Mouse (Mus musculus) adrenal gland, postnatal 25 days (tissue): ENCODE measurements around the gene Tfap2e. TPM values are rescaled to one million over a fixed set of nuclear protein-coding genes. Genes with fewer than 3 reads are reported as not detected.

Experiments
- DNase-seq: peaks from one replicate; pipeline ENCODE4 v3.0.0; 2021; ENCODE audit warnings: mixed read lengths
- total RNA-seq: library from RNA; stranded (reverse); gene quantifications from 2 replicates; pipeline ENCODE4 v1.2.3, GENCODE M21; 2021

Gene Tfap2e
- total RNA-seq, 1 experiment from 2014 or later: not detected

DNA sequence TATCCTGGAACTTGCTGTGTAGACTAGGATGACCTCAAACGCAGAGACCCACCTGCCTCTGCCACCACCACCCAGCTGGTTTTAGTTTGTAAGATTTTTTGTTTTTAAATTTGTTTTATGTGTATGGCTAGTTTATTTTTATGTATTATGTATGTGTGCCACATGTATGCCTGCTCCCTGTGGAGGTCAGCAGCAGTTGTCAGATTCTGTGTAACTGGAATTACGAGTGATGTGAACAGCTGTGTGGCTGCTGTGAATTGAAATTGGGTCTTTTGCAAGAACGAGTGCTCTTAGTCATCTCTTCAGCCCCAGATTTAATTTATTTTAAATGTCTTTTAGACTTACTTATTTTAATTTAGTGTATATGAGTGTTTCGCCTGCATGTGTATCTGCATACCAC lies 39.1 kb downstream of the Tfap2e start:
- DNase-seq: no peak

DNA sequence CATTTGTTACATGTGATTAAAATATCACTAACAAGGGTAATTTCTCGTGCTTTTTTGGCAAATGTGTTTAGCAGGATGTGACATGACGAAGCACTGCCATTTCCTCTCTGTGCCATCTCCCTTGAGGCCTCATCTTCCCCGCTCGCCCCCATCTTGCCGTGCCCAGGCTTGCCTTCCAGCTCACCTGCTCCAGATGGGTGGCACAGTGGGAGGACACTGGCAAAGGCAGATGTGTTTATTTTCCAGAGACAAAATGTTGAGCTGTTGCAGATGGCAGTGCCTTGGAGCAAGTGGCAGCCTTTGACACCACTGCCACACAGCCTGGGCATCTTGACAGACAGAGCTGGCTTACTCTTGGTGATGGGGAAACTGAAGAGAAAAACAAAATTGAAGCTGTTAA lies 43.0 kb downstream of the Tfap2e start:
- no peak for DNase-seq

DNA sequence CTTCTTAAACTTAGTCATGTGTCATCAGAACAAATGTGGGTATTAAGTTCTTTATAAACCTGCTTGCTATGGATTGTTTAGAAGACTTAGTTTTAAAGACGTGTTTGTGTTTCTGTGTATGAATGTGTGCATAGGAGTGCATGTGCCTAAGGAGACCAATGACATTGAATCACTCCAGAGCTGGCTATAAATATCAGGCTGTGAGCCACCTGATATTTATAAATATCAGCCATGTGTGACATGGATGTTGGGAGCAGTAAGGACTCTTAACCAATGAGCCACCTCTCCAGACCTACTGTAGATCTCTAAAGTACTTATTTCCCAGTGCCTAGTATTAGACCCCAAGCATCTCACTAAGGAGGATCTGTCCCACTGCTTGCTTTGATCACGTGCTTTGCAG lies 46.6 kb downstream of the Tfap2e start:
- DNase-seq: no peak

DNA sequence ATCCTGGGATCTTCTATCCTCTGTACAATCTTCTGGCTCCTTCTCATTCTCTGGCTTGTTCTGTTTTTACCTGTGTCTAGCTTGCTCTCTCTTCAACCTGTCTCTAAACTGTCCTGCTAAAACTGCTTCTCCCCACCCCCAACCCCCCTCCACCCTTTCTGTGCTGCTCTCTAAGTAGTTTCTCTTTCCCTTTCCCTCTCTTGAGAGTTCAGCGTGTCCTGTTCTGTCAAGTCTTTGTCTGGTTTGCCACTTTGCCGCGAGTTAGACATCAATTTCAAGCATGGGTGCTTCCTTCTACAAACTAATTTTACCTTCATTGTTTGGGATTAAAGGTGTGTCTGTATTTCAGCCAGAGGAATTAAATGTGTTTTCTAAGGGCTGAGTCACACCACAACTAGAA lies 53.0 kb downstream of the Tfap2e start:
- DNase-seq: no peak

DNA sequence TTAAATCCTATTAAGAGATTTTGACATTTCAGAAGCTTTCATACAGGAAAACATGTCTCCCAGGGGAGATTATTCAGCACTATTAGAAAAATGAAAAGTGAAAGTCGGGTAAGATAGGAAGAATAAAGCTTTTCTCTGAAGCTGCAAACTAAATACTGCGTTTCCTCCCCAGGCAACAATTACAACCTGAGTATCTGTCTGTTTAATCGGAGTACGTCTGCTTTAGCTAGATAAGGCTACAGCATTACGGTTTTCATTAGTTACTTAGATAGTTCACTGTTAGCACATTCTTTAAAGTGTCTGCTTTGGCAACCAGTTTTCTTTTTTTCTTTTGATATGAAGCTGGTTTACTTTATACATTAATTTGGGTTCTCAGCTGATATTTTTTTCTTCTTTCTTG lies 53.7 kb downstream of the Tfap2e start:
- DNase-seq: no peak

DNA sequence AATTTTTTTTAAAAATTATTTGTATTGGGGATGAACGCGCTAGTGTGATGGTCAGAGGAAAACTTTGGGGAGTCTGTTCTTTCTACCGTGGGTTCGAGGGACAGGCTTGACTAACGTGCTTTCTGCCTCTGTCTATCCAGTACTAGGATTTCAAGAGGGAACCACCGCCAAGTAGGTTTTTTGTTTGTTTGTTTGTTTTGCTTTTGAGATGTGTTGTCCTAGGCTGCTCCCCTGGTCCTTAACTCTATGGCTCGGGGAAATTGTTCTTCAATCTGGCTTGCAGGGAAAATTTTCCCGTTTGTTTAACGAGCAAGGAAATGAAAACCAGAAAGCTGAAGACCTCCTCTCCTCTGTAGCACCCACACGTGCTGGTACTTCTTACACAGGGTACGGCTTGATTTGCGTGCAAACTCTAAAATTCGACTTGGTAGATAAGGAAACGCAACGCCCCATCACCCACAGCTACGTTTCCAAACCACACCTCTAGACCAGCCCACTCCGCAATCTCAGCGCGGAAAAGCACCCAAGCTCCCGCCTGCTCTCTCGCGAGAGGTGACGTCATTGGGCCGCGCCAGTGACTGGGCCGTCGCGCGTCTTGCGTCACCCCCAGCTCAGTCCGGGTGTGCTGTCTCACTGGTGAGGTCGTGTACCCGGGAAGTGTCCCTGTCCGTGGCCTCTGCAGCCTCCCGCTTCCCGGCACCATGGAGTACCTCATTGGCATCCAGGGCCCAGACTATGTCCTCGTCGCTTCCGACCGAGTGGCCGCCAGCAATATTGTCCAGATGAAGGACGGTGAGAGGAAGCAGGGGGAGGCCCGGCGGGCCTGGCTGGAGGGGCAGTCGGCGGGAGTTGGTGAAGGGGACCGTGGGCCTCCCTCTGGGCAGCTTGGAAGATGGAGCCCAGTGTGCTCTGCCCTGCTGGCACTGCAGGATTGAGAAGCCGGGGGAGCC lies 58.7 kb downstream of the Tfap2e start, which contains the start of gene Psmb2:
Gene Psmb2 (plus strand): TSS at position 577 of the 950 bp plus-strand sequence.
- peak; percentile 99 for DNase-seq

DNA sequence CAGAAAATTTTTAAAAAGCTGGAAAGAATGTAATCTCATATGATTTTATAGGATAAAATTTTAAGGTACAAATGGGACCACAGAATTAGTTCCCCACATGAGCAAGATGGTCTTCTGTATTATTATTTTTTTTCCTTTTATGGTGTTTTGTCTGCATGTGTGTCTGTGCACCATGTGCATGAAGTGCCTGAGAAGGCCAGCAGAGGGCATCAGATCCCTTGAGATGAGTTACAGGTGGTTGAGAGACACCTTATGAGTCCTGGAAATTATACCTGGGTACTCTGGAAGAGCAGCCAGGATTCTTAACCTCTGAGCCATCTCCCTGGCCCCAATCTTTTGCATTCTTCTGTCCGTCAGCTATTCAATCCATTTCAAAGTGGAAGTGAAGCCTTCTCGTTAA lies 69.0 kb downstream of the Tfap2e start:
- no peak for DNase-seq

Other genes starting within 250 kb of the Tfap2e start
- gene Ago4, start 202.8 kb downstream of the Tfap2e start, total RNA-seq: 6.4 and 8.8 TPM in 2 replicates
- gene Clspn, start 179.3 kb downstream of the Tfap2e start, total RNA-seq: 5.0 and 7.0 TPM in 2 replicates
- gene 5730409E04Rik, start 126.4 kb downstream of the Tfap2e start, total RNA-seq: 13.7 and 17.4 TPM in 2 replicates
- 149 and 179 TPM in 2 replicates for gene Psmb2, start 58.6 kb downstream of the Tfap2e start, total RNA-seq
- gene Ncdn, start 17.2 kb upstream of the Tfap2e start, total RNA-seq: 30.5 and 32.3 TPM in 2 replicates
- 41.6 and 46.4 TPM in 2 replicates for gene AU040320, start 17.3 kb upstream of the Tfap2e start, total RNA-seq
- gene Zmym4, start 231.9 kb upstream of the Tfap2e start, total RNA-seq: 46.7 and 56.0 TPM in 2 replicates